Mouse (Mus musculus): Measurements from ENCODE around the gene Thap12.

Thap12 gene

GRCm38 (mm10) chr7:98698590-98698989, 4.3 kb upstream of the Thap12 start:
- no peak for DNase-seq

- DNase-seq: peak; percentile 30
Measured at GRCm38 (mm10) chr7:98701771-98702170, 1.1 kb upstream of the Thap12 start.

- DNase-seq: peak; percentile 37
Measured at GRCm38 (mm10) chr7:98703365-98703881, 520 bp downstream of the Thap12 start.

GRCm38 (mm10) chr7:98704276-98704675, 1.4 kb downstream of the Thap12 start:
- DNase-seq: no peak

GRCm38 (mm10) chr7:98713661-98714060, 10.8 kb downstream of the Thap12 start:
- DNase-seq: no peak

GRCm38 (mm10) chr7:98717438-98717837, 14.5 kb downstream of the Thap12 start:
- DNase-seq: no peak

- no peak for DNase-seq
Measured at GRCm38 (mm10) chr7:98719761-98720160, 16.9 kb downstream of the Thap12 start.

GRCm38 (mm10) chr7:98720731-98721130, 17.8 kb downstream of the Thap12 start:
- DNase-seq: no peak

- DNase-seq: no peak
Measured at GRCm38 (mm10) chr7:98721172-98721571, 18.3 kb downstream of the Thap12 start.

- DNase-seq: no peak
Measured at GRCm38 (mm10) chr7:98721623-98722022, 18.7 kb downstream of the Thap12 start.

GRCm38 (mm10) chr7:98725686-98726195, 22.8 kb downstream of the Thap12 start:
- no peak for DNase-seq

- no peak for DNase-seq
Measured at GRCm38 (mm10) chr7:98727986-98728385, 25.1 kb downstream of the Thap12 start.

GRCm38 (mm10) chr7:98728499-98728898, 25.6 kb downstream of the Thap12 start:
- no peak for DNase-seq

GRCm38 (mm10) chr7:98729661-98730271, 26.9 kb downstream of the Thap12 start:
- no peak for DNase-seq

GRCm38 (mm10) chr7:98733958-98734357, 31.1 kb downstream of the Thap12 start:
- no peak for DNase-seq

GRCm38 (mm10) chr7:98734876-98735275, 32.0 kb downstream of the Thap12 start:
- no peak for DNase-seq

- no peak for DNase-seq
Measured at GRCm38 (mm10) chr7:98736780-98737550, 34.1 kb downstream of the Thap12 start.

- DNase-seq: no peak
Measured at GRCm38 (mm10) chr7:98740363-98740762, 37.5 kb downstream of the Thap12 start.

- DNase-seq: peak; percentile 63
Measured at GRCm38 (mm10) chr7:98743312-98743711, 40.4 kb downstream of the Thap12 start.

- no peak for DNase-seq
Measured at GRCm38 (mm10) chr7:98750404-98750803, 47.5 kb downstream of the Thap12 start.

- DNase-seq: no peak
Measured at GRCm38 (mm10) chr7:98752680-98753079, 49.8 kb downstream of the Thap12 start.

- no peak for DNase-seq
Measured at GRCm38 (mm10) chr7:98756050-98756449, 53.1 kb downstream of the Thap12 start.

GRCm38 (mm10) chr7:98756556-98756955, 53.7 kb downstream of the Thap12 start:
- DNase-seq: no peak

GRCm38 (mm10) chr7:98760126-98760525, 57.2 kb downstream of the Thap12 start:
- no peak for DNase-seq

All from cerebellum, adult 8-10 months (tissue).